Mouse (Mus musculus) lung, postnatal 0 days (tissue): ENCODE results near the gene Tspan18.
A peak's percentile ranks its signal among the peaks of the same experiment; 100 is the strongest.

ENCODE experiments used
- CTCF ChIP-seq: IDR thresholded peaks from 2 replicates; pipeline ENCODE4 v1.5.1; 2016; ENCODE audit warnings: antibody characterized with exemption, mild to moderate bottlenecking
- EP300 ChIP-seq: IDR thresholded peaks from 2 replicates; pipeline ENCODE4 v1.6.1; 2016; ENCODE audit warnings: antibody characterized with exemption, mild to moderate bottlenecking, control low read depth

GRCm38 (mm10) chr2:93270083-93270482 is 64.2 kb downstream of the Tspan18 start:
- no peak for TF ChIP-seq EP300
- peak; percentile 42 for TF ChIP-seq CTCF
